Mouse (Mus musculus): ENCODE measurements at regions not wholly inside any gene's neighbourhood (a gene's known extent, or its start where the extent isn't known, plus 50 kb on each side); places are given as distances from the start of the nearest gene placed in this dataset.

DNA sequence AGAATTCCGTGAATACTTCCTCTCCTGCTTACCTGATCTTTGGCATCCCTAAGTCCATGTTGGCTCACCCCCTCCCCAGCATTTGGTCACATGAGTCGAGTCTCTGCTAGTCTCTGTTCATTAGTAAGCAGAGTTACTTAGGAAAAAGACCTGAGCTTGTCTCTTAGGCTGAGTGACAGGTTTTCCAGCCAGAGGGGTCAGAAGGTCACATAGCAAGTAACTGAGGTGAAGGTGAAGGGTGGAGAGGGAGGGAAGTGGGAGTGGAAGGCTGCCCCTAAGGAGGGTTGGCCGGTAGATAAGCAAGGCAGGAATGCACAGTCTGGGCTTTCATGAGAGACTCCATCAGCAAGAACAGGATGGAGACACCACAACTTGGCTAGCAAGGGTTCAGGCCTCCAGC lies 50.1 kb upstream of the Prelp start:
- TF ChIP-seq CTCF (IDR thresholded peaks at IDR 0.05; ENCODE audit: low read depth) (no peak), EP300 (IDR thresholded peaks at IDR 0.05; ENCODE audit: low read depth) (no peak)

Data from heart, postnatal 0 days (tissue).